Comparison of ENCODE assay signal across 9 mouse cellular contexts in genomic region chr4:148899927-148900294, GRCm38 (mm10).
DNase-seq lines count a peak whose midpoint lies in the region; ATAC-seq and TF ChIP-seq lines count a peak whose summit lies in the region.
"Had no signal": no experiment of that assay in that cellular context is flagged by ENCODE, and none has a peak within 500 bp of the region (broad histone marks: within the 10 kb centered on the region; RNA-seq: fewer than 3 reads in every experiment).

No protein-coding gene starts in this region.

- H3K9me3 ChIP-seq in lung, postnatal 0 days (ENCODE audit: low read length) = no peaks in the 10 kb centered on the region
- no peaks in the 10 kb centered on the region for H3K9me3 ChIP-seq in forebrain, embryonic 12.5 days
- H3K9me3 ChIP-seq in limb, embryonic 12.5 days = no peaks in the 10 kb centered on the region

- 0 out of 2 replicates have a peak overlapping the region, but pooled peaks have one; percentile 20 for H3K9ac ChIP-seq in lung, postnatal 0 days (replicated peaks; ENCODE audit: low read depth)
- H3K9ac ChIP-seq in forebrain, embryonic 12.5 days = peak overlapping the region; percentile 71; the same call in 1 of the 2 replicates
- H3K9ac ChIP-seq in limb, embryonic 12.5 days (replicated peaks) = peak overlapping the region; percentile 57

- peak overlapping the region; percentile 66 for H3K4me3 ChIP-seq in lung, postnatal 0 days (ENCODE audit: low read depth, low read length)
- peak overlapping the region; percentile 59 for H3K4me3 ChIP-seq in forebrain, embryonic 12.5 days (replicated peaks)
- peak overlapping the region; percentile 66 for H3K4me3 ChIP-seq in limb, embryonic 12.5 days (replicated peaks)
- peak overlapping the region; percentile 58 for H3K4me3 ChIP-seq in olfactory bulb, adult 2 months (ENCODE audit: insufficient read depth, low read depth, low read length)

- H3K36me3 ChIP-seq in lung, postnatal 0 days (ENCODE audit: insufficient read depth, low read length) = no peaks in the 10 kb centered on the region
- H3K36me3 ChIP-seq in forebrain, embryonic 12.5 days (replicated peaks) = no peaks in the 10 kb centered on the region
- no peaks in the 10 kb centered on the region for H3K36me3 ChIP-seq in limb, embryonic 12.5 days

- WGBS in lung, postnatal 0 days = 0% methylated on average over 1 of the region's 1 CpGs
- WGBS in forebrain, embryonic 12.5 days = 7% methylated on average over 1 of the region's 1 CpGs
- 17% methylated on average over 1 of the region's 1 CpGs for WGBS in limb, embryonic 12.5 days
- WGBS in olfactory bulb, adult 2 months = 48% methylated on average over 1 of the region's 1 CpGs

- TF ChIP-seq POLR2A in olfactory bulb, adult 2 months (IDR thresholded peaks at IDR 0.05; ENCODE audit: insufficient read depth, low read depth, low read length) = no peak

- no peaks in the 10 kb centered on the region for H3K4me1 ChIP-seq in lung, postnatal 0 days (ENCODE audit: insufficient read depth, low read depth, low read length)
- peaks cover 22% of the 10 kb centered on the region for H3K4me1 ChIP-seq in forebrain, embryonic 12.5 days
- peaks cover 48% of the 10 kb centered on the region for H3K4me1 ChIP-seq in limb, embryonic 12.5 days (replicated peaks)
- peaks cover 10% of the 10 kb centered on the region for H3K4me1 ChIP-seq in olfactory bulb, adult 2 months (ENCODE audit: control insufficient read depth, insufficient read depth, low read length)

- no peak for DNase-seq in lung, postnatal 0 days (ENCODE audit: low spot score)
- DNase-seq in lung, postnatal 14 days = no peak
- no peak for DNase-seq in layer of hippocampus, postnatal 10 days (ENCODE audit: low spot score in 2 of 2)
- no peak for DNase-seq in cerebellum, adult 11 months
- DNase-seq in spleen, postnatal 36 days (ENCODE audit: low spot score in 2 of 2) = no peak
- DNase-seq: adrenal gland, postnatal 14 days had no signal

- peak overlapping the region; percentile 83 for H3K27ac ChIP-seq in lung, postnatal 0 days (ENCODE audit: low read length)
- 0 out of 2 replicates have a peak overlapping the region, but pooled peaks have one; percentile 53 for H3K27ac ChIP-seq in forebrain, embryonic 12.5 days
- no peak overlapping the region for H3K27ac ChIP-seq in limb, embryonic 12.5 days
- H3K27ac ChIP-seq in olfactory bulb, adult 2 months (ENCODE audit: insufficient read depth, low read depth, low read length) = no peak overlapping the region

- no peak for TF ChIP-seq CTCF in lung, postnatal 0 days (IDR thresholded peaks at IDR 0.05)
- TF ChIP-seq CTCF in olfactory bulb, adult 2 months (IDR thresholded peaks at IDR 0.05; ENCODE audit: insufficient read depth, low read depth, low read length) = no peak

- no peaks in the 10 kb centered on the region for H3K27me3 ChIP-seq in lung, postnatal 0 days (replicated peaks; ENCODE audit: insufficient read depth, low read length)
- H3K27me3 ChIP-seq in forebrain, embryonic 12.5 days = peaks cover 85% of the 10 kb centered on the region
- H3K27me3 ChIP-seq in limb, embryonic 12.5 days = peaks cover 81% of the 10 kb centered on the region

- ATAC-seq in lung, postnatal 0 days = no peak
- peak; percentile 5; the same call in 1 of the 2 replicates for ATAC-seq in forebrain, embryonic 12.5 days (ENCODE audit: low FRiP score)
- ATAC-seq in limb, embryonic 12.5 days (ENCODE audit: insufficient number of reproducible peaks, insufficient read depth, low FRiP score, low TSS enrichment, low read depth) = no peak; the same call in 1 of the 2 replicates

- TF ChIP-seq EP300 in lung, postnatal 0 days (IDR thresholded peaks at IDR 0.05) = no peak

- H3K4me2 ChIP-seq in lung, postnatal 0 days (replicated peaks; ENCODE audit: low read depth, low read length) = peak overlapping the region; percentile 88
- peak overlapping the region; percentile 95 for H3K4me2 ChIP-seq in forebrain, embryonic 12.5 days
- peak overlapping the region; percentile 99 for H3K4me2 ChIP-seq in limb, embryonic 12.5 days

Comparison
In these comparisons a context has a peak if more than half of its experiments do, and no peak if none do; other contexts are left out.
1. H3K27ac ChIP-seq: peak in lung, postnatal 0 days (single experiment) and forebrain, embryonic 12.5 days (single experiment); none in limb, embryonic 12.5 days (single experiment) and olfactory bulb, adult 2 months (single experiment).
2. H3K9ac ChIP-seq: peak in every context shown above with its lines; median percentile 71 in forebrain, embryonic 12.5 days; 57 in limb, embryonic 12.5 days; 20 in lung, postnatal 0 days.
3. Peak in every context shown above with its lines, with median percentiles within 50 percentile points of each other: H3K4me2 ChIP-seq and H3K4me3 ChIP-seq.